Mouse (Mus musculus): ENCODE results near the gene Rfx4. TPM values are rescaled to one million over a fixed set of nuclear protein-coding genes. Genes with fewer than 3 reads are reported as not detected.

Gene Rfx4
- 12.6 and 15.0 TPM in 2 replicates for total RNA-seq (2014; rRNA removed)
- 10.2 and 11.6 TPM in 2 replicates for polyA plus RNA-seq (2015; fragmentation: Nextera tagmentation; extraction: Ambion mirVana)

- no peaks in the 10 kb centered on the region for H3K9me3 ChIP-seq (ENCODE audit: low read length)
- no peaks in the 10 kb centered on the region for H3K36me3 ChIP-seq (ENCODE audit: insufficient read depth, low read length)
- H3K4me1 ChIP-seq (ENCODE audit: insufficient read depth, low read length), result no peaks in the 10 kb centered on the region
- H3K9ac ChIP-seq (replicated peaks; ENCODE audit: low read length, poor library complexity, severe bottlenecking), result peak within 1 kb of the TSS; percentile 48
- no peak for TF ChIP-seq CTCF (IDR thresholded peaks at IDR 0.05)
- DNase-seq (ENCODE audit: low spot score) (peak; percentile 86), ATAC-seq (ENCODE audit: low FRiP score) (peak; percentile 69)
- 1% methylated on average over 23 of the region's 24 CpGs for WGBS
- H3K4me2 ChIP-seq (ENCODE audit: low read depth, low read length, poor library complexity, severe bottlenecking), result peak within 1 kb of the TSS; percentile 63
- peak within 1 kb of the TSS; percentile 70 for H3K27ac ChIP-seq (ENCODE audit: low read depth, low read length)
- peak within 1 kb of the TSS; percentile 39 for H3K4me3 ChIP-seq (ENCODE audit: low read depth, low read length)
- peaks cover 30% of the 10 kb centered on the region for H3K27me3 ChIP-seq (ENCODE audit: insufficient read depth, low read length)
Measured at GRCm38 (mm10) chr10:84755786-84756203, at the start of gene Rfx4. Gene Rfx4, plus strand, starts transcription at chr10:84756062.

GRCm38 (mm10) chr10:84706543-84706942 lies 49.3 kb upstream of the Rfx4 start:
- Histone ChIP-seq H3K27me3 (ENCODE audit: insufficient read depth, low read length) (no peaks in the 10 kb centered on the region), H3K4me2 (ENCODE audit: low read depth, low read length, poor library complexity, severe bottlenecking) (no peak overlapping the region), H3K36me3 (ENCODE audit: insufficient read depth, low read length) (peaks cover 8% of the 10 kb centered on the region), H3K27ac (ENCODE audit: low read depth, low read length) (no peak overlapping the region), H3K4me3 (ENCODE audit: low read depth, low read length) (no peak overlapping the region), H3K4me1 (ENCODE audit: insufficient read depth, low read length) (peaks cover 3% of the 10 kb centered on the region; the same call in 1 of the 2 replicates), H3K9me3 (ENCODE audit: low read length) (no peaks in the 10 kb centered on the region), H3K9ac (replicated peaks; ENCODE audit: low read length, poor library complexity, severe bottlenecking) (no peak overlapping the region)
- ATAC-seq (ENCODE audit: low FRiP score) (no peak), DNase-seq (ENCODE audit: low spot score) (no peak)
- TF ChIP-seq CTCF (IDR thresholded peaks at IDR 0.05), result no peak
- 31% methylated on average over 8 of the region's 8 CpGs for WGBS

GRCm38 (mm10) chr10:84707226-84707625 lies 48.6 kb upstream of the Rfx4 start:
- no peak for DNase-seq (ENCODE audit: low spot score)
- Histone ChIP-seq H3K9ac (replicated peaks; ENCODE audit: low read length, poor library complexity, severe bottlenecking) (no peak overlapping the region), H3K27me3 (ENCODE audit: insufficient read depth, low read length) (no peaks in the 10 kb centered on the region), H3K27ac (ENCODE audit: low read depth, low read length) (0 out of 2 replicates have a peak overlapping the region, but pooled peaks have one; percentile 8), H3K4me1 (ENCODE audit: insufficient read depth, low read length) (peaks cover 3% of the 10 kb centered on the region; the same call in 1 of the 2 replicates), H3K4me2 (ENCODE audit: low read depth, low read length, poor library complexity, severe bottlenecking) (no peak overlapping the region), H3K36me3 (ENCODE audit: insufficient read depth, low read length) (peaks cover 1% of the 10 kb centered on the region; the same call in 1 of the 2 replicates), H3K4me3 (ENCODE audit: low read depth, low read length) (no peak overlapping the region), H3K9me3 (ENCODE audit: low read length) (no peaks in the 10 kb centered on the region)
- ATAC-seq (ENCODE audit: low FRiP score), result no peak
- 39% methylated on average over 6 of the region's 6 CpGs for WGBS
- TF ChIP-seq CTCF (IDR thresholded peaks at IDR 0.05), result no peak

GRCm38 (mm10) chr10:84707752-84708530 lies 47.9 kb upstream of the Rfx4 start:
- DNase-seq (ENCODE audit: low spot score) (no peak), ATAC-seq (ENCODE audit: low FRiP score) (no peak)
- H3K4me1 ChIP-seq (ENCODE audit: insufficient read depth, low read length), result peaks cover 3% of the 10 kb centered on the region; the same call in 1 of the 2 replicates
- no peak overlapping the region for H3K4me2 ChIP-seq (ENCODE audit: low read depth, low read length, poor library complexity, severe bottlenecking)
- 29% methylated on average over 14 of the region's 14 CpGs for WGBS
- no peak overlapping the region for H3K27ac ChIP-seq (ENCODE audit: low read depth, low read length)
- no peaks in the 10 kb centered on the region; the same call in 1 of the 2 replicates for H3K36me3 ChIP-seq (ENCODE audit: insufficient read depth, low read length)
- H3K4me3 ChIP-seq (ENCODE audit: low read depth, low read length), result no peak overlapping the region
- no peak for TF ChIP-seq CTCF (IDR thresholded peaks at IDR 0.05)
- H3K27me3 ChIP-seq (ENCODE audit: insufficient read depth, low read length), result no peaks in the 10 kb centered on the region
- no peaks in the 10 kb centered on the region for H3K9me3 ChIP-seq (ENCODE audit: low read length)
- no peak overlapping the region for H3K9ac ChIP-seq (replicated peaks; ENCODE audit: low read length, poor library complexity, severe bottlenecking)

- Histone ChIP-seq H3K27me3 (ENCODE audit: insufficient read depth, low read length) (no peaks in the 10 kb centered on the region), H3K36me3 (ENCODE audit: insufficient read depth, low read length) (peaks cover 9% of the 10 kb centered on the region), H3K27ac (ENCODE audit: low read depth, low read length) (no peak overlapping the region), H3K4me1 (ENCODE audit: insufficient read depth, low read length) (peaks cover 3% of the 10 kb centered on the region; the same call in 1 of the 2 replicates), H3K9ac (replicated peaks; ENCODE audit: low read length, poor library complexity, severe bottlenecking) (no peak overlapping the region), H3K4me3 (ENCODE audit: low read depth, low read length) (no peak overlapping the region), H3K9me3 (ENCODE audit: low read length) (no peaks in the 10 kb centered on the region), H3K4me2 (ENCODE audit: low read depth, low read length, poor library complexity, severe bottlenecking) (no peak overlapping the region)
- TF ChIP-seq CTCF (IDR thresholded peaks at IDR 0.05), result peak; percentile 59
- WGBS, result 15% methylated on average over 4 of the region's 4 CpGs
- peak; percentile 42 for DNase-seq (ENCODE audit: low spot score)
- no peak for ATAC-seq (ENCODE audit: low FRiP score)
Measured at GRCm38 (mm10) chr10:84710192-84710591, 45.7 kb upstream of the Rfx4 start.

- Histone ChIP-seq H3K4me3 (ENCODE audit: low read depth, low read length) (no peak overlapping the region), H3K27ac (ENCODE audit: low read depth, low read length) (no peak overlapping the region), H3K9ac (replicated peaks; ENCODE audit: low read length, poor library complexity, severe bottlenecking) (no peak overlapping the region), H3K36me3 (ENCODE audit: insufficient read depth, low read length) (peaks cover 14% of the 10 kb centered on the region), H3K4me2 (ENCODE audit: low read depth, low read length, poor library complexity, severe bottlenecking) (no peak overlapping the region), H3K9me3 (ENCODE audit: low read length) (no peaks in the 10 kb centered on the region), H3K4me1 (ENCODE audit: insufficient read depth, low read length) (peaks cover 3% of the 10 kb centered on the region; the same call in 1 of the 2 replicates), H3K27me3 (ENCODE audit: insufficient read depth, low read length) (no peaks in the 10 kb centered on the region)
- TF ChIP-seq CTCF (IDR thresholded peaks at IDR 0.05), result no peak
- peak; percentile 63 for ATAC-seq (ENCODE audit: low FRiP score)
- WGBS, result 33% methylated on average over 4 of the region's 4 CpGs
- DNase-seq (ENCODE audit: low spot score), result peak; percentile 80
Measured at GRCm38 (mm10) chr10:84710827-84711226, 45.0 kb upstream of the Rfx4 start.

Measured in midbrain, postnatal 0 days (tissue).